Mouse (Mus musculus): ENCODE data around the gene Tex12.
A peak's percentile ranks its signal among the peaks of the same experiment; 100 is the strongest.

Tex12 gene

DNA sequence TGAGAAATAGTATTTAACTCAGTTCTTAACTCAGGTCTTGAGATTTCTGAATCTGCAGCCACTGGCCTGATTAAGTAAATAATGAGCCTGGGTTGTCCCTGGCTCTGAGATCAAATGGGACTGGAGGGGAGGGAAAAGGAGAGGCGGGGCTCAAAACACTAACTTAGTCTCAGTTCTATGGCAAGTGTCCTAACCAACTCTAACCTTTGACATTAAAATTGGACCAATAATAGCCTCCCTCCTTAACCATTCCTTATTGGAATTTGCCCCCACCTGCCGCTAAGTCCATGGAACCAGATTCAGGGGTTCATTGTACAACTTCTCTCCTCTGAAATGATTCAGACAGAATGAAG, 6.1 kb downstream of the Tex12 start, which contains the start of gene Bco2:
Gene Bco2, minus strand, starts transcription at position 88 of the 353 bp plus-strand sequence.
- DNase-seq (ENCODE audit: low spot score), result peak; percentile 18

DNA sequence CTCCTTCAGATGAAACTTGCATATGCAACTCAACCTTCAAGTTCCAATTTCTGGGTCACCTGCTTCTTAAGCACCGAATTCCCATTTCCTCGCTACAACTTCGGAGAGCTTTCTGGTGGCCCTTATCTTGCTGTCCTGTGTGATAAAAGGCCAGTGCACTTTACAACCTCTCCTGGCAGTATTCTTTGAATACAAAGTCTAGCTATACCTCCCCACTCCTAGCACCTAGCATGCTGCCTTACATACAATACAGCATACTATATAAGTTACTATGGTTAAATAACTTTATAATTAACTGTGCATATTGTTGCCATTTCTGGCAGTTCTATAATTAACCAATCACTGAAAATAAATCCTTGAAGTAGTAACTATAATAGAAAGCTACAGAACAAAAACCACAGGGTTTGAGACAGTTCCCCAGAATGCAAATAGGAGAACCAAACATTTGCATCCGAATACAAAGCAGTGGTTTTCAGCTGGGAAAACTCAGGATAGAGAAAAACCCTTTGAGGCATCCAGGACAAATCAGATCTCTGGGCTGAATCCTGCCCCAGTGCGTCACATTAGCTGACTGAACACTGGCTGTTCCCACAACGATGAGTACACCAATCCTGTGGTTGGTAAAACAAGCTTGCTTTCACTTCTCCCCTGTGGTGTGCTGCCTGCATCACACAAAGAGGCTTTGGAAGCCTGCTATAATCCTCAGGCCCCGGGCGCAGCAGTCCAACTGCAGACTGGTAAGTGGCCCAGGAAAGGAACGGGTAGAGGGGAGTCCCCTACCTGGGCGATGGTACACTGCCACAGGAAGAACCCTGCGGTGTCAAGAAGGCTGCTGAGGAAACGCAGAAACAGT, 6.7 kb downstream of the Tex12 start, which contains the start of gene Il18:
Gene Il18, plus strand, starts transcription at position 587 of the 853 bp plus-strand sequence.
- peak; percentile 23 for DNase-seq (ENCODE audit: low spot score)

DNA sequence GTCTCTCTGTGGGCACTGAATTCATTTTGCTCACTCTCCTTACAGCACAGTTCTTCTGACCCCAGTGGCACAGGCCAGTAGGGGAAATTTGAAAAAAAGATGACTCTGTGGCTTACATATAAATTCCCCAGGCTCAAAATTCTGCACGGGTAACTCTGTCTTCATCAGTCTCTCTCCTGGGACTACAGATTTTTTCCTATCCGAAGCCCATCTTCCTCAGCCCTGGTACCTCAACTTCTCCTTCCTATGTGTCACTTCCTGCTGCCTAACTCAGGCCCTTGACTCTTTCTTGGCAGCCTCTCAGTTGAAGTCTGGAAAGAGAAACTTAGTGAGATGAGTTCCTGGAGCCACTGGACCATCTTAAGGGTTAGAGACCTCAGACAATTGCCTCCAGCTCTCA, 7.6 kb downstream of the Tex12 start:
- no peak for DNase-seq (ENCODE audit: low spot score)

DNA sequence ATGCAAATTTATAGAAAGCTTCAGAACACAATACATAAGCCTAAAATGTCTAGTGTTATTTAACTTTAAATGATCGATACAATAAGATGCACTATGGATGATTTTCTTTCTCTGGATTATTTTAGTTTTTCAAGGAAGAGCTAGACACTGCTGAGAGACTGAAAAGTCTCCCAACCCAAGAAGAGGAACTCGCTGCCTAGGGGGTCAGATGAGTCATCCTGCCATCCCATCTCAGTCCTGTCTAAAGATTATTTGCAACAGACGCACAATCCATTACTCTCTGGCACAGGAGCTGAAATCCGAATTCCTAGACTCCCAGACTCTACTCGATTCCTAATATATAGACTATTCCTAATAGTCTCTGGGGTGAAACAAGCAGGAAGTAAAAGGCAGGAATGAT, 8.9 kb downstream of the Tex12 start:
- no peak for DNase-seq (ENCODE audit: low spot score)

DNA sequence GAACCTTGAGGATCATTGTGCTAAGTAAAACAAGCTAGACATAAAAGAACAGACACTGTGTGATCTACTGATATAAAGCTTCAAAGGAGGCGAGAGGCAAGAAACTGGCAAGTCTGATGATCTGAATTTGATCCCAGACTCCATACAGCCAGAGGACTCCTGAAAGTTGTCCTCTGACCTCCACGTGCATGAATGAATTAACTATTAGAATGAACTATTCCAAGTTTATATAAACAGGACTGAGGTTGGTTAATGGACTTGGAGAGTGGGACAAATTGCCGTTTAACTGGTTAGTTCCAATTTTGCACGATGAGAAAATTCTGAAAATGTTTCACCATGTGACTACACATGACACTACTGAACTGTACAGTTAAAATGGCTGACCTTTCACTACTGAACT, 12.2 kb downstream of the Tex12 start:
- no peak for DNase-seq (ENCODE audit: low spot score)

DNA sequence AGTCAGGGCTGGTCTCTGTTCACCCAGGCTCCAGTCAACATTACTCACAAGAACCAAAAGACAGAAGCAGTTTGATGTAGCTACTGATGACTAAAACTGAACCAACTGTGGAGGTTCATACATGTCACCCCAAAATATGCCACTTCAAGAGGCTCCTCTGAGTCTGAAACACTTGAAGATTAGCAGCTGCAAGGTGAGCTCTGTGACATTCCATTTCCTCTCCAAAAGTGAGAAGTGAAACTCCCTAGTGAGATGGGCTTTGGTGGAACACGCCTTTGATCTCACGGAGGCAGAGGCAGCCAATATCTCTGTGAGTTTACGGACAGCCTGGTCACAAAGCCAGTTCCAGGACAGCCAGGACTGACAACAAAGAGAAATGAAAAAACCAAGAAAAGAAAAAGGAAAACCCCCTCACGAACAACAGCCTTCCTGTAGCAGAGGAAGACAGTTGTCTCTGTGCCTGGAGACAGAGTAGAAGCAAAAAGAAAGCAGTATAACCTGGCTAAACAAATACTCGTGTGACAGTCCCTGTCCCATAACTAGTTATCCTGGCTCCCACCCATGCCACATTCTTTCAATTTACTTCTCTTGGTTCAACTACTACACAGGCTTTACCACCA, 13.2 kb downstream of the Tex12 start:
- DNase-seq (ENCODE audit: low spot score), result no peak

DNA sequence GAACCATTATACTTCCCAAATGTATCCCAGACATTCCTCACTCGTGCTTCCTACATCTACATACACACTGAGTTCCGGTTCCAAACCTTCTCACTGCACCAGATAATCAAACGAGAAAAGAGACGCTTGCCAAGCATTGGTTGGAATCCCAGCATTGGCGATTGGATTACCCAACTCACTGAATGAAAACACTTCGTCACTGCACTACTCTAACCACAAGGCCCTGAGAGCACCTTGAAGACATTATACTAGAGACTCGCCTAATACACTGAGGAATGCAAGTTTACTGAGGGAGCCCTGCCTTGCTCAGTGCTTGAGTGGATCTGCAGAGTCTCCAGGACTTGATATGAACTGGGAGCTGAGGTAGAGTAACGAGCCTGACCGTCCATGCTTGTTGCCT, 18.7 kb downstream of the Tex12 start:
- no peak for DNase-seq (ENCODE audit: low spot score)

DNA sequence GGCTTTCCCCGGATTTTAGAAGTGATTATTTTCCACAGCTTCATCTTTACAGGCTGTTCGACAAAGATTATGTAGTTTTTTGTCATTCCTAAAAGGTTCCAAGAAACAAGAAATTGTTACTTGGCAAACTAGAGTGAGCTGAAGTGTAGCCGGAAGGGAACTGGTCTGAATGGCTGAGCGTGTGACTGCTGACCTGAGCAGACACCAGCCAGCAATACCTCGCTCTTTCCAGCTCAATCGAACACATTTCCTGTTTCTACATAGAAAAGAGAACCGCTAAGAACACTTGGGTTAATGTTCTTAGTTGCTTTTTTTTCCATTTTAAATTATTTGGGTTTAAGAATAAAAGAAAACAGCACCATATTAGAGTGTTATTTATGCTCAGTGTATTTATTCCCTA, 21.0 kb downstream of the Tex12 start:
- DNase-seq (ENCODE audit: low spot score), result no peak

DNA sequence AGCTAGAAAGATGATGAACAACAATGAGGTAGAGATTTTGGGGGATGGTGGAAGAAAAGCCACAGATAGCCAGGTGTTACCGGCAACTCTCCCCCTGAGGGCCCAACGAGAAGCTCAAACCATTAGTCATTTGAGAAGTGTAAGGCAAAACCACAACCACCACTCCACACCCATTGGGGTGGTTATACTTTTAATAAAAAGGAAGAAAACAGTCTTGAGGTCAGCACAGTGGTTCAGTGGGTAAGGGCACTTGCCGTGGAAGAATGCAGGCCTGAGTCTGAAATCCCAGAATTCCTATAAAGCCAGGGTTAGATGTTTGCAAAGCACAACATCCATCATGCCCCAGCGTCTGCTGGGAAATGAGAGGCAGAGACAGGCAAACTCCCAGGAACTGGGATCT, 23.8 kb downstream of the Tex12 start:
- no peak for DNase-seq (ENCODE audit: low spot score)

DNA sequence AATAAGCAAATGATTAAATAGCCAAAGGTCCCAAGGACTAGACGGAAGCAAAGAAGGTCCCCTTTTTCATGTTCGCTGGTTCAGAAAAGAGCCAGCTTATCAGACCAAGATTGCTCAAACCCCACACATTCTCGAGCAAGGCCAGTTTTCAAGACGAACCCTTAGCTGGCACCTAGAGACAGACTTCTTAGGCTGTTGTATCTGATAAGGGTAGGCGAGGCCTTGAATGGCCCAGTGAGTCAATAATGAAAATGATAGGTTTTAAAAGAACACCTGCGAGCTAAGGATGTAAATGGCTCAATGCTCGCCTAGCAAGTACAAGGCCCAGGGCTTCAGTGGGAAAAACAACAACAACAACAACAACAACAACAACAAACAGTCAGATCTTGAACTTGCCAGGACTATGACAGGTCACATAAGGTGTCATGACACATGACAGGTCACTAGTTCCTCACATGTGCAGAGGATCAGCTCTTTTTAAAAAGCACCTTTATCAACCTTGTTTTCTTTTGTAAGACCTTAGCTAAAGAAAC, 24.5 kb downstream of the Tex12 start:
- no peak for DNase-seq (ENCODE audit: low spot score)

DNA sequence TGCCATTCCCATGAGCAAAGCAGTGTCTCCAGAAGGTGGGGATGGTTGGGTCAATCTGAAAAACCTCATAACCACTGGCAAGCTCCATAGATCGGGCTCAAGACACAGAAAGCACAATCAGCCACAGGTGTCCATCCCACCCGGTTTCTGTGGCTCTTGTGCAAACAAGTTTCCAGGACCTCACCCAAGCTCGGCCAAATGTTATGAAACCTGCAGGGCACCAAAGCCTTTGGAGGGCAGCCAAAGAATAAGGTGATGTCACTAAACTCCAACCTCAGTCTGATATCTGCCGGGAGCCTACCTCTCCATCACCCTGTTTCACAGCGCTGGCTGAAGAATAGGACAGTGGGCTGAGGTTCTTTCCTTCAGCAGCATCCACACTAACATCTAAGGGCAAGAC, 25.2 kb downstream of the Tex12 start:
- no peak for DNase-seq (ENCODE audit: low spot score)

DNA sequence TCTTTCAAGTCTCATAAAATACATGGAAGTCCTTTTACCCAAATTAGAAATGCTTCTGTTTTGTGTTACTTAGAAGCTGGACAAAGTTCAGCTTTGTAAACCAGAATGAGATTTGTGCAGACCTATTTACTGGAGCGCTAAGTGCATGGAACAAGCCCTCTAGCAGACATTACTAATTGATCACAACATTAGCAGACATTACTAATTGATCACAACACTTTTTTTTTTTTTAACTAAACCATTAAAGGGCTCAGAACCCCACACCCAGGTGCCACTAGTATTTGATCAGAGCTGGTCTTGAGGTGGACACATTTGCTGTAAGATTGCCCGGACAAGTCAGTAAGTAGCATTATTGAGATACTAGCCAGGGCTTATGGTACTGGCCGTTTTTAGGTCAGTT, 27.3 kb downstream of the Tex12 start:
- DNase-seq (ENCODE audit: low spot score), result peak; percentile 40

DNA sequence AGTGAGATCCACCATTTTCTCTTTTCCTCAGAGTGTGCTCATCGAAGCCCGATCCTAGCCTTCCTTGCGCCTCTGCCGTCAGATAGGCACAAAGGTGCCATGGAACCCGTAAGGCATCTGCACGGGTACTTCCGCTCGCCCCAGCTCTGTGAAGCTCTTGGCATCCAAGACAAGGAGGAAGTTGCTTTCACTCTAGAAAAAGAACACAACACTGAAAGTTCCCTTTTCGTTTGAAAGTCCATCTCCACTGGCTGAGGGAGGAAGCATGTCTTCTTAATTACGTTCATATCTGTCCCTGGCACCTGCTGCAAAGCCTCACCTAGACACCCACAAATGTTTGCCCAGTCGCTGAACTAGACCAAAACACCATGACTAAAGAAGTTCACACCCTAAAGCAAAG, 27.8 kb downstream of the Tex12 start:
- DNase-seq (ENCODE audit: low spot score), result no peak

DNA sequence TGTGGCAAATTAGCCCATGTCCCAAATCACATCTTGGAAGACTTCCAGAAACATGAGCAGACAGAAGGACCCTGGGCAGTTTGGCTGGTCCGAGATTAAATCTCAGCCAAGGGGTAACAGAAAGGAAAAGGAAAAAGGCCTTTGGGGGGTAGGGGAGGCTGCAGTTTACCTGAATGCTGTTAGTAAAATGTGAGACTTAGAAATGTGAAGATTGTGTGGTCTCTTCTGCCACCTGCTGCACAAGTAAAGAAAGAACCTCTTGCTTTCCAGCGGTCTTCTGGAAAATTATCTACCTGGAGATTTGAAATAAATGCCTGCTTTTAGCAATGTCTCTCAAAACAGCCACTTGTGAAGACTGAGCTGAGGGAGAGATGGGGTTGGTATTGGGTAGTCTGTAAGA, 30.2 kb downstream of the Tex12 start:
- DNase-seq (ENCODE audit: low spot score), result peak; percentile 70

DNA sequence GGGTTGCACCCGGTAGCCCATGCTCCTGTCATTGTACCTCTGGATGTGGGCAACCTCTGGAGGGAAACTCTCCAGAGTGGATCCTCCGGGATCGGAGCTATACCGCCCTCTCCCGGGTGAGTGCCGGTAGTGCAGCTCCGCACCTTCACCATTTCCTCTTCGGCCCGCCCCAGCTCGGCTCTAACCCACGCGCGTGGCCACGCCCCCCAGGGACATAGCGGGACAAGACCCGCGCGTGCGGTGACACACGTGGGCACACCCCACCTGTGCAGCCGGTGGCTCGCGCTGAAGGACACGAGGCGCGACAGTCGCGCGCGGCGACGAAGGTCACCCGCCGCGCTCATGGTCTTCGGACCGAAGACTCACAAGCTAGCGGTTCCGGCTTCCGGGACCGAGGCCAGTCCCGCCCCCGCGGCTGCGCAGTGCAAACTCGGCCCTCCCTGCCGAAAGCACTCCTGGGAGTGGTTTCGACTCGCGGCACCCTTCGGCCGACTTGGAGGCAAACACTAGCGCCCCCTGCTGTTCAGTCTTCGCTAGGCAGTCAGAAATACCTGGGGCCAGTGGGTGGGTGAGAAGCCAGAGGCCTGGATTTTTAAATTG, 32.7 kb downstream of the Tex12 start, which contains the start of gene Pts:
Gene Pts, minus strand, starts transcription at position 432 of the 600 bp plus-strand sequence.
- DNase-seq (ENCODE audit: low spot score), result peak; percentile 98

DNA sequence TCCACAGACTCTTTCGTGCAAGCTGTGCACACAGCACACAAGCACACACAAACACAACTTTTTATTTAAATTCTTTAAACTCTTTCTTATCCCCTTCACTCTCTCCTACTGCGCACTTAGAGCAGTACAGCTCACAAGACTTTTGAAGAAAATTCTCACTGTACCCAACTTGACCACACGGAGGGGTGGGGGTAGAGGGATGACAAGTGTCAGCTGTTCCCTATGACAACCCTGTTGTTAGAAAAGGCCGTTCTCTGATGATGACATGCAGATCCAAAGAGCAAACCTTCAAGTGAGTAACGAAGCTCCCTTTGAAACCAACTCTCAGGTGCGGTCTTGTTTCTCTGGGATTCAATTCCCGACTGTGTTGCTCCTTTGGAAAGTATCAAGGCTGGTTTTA, 33.3 kb downstream of the Tex12 start:
- no peak for DNase-seq (ENCODE audit: low spot score)

DNA sequence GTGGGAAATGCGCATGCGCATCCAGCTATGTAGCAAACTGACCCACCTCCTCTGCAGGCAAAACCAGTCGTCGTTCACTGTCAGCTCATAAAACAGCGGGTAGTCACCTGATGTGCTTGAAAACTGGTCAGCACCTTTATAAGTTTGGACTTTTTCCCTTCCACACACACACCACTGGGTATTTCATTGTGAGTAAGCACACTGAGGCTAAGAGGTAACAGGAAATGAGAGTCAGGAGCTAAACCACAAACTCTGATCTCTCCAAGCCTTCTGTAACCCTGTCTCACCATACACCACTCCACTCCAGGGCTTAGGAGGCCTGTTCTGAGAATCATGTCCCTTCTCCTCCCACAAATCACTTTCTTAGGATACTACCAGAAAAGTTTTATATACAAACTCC, 35.5 kb downstream of the Tex12 start:
- DNase-seq (ENCODE audit: low spot score), result no peak

DNA sequence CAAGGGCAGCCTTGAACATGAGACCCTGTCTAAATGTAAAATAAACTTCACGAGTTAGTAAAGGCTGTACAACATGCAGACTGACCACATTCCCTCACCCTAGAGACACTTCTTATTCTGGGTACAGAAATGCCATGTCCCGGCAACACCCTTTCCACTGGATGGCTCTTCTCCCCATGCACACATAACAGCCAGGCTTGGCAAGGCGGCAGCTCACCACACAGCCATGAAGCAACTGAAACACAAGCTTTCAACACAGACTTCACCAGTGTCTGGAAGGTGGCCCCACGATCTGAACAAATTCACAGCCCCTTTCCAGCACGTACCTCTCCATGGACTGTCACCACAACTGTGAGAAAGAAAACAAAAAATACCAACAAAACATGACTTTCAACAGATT, 36.2 kb downstream of the Tex12 start:
- DNase-seq (ENCODE audit: low spot score), result peak; percentile 65

DNA sequence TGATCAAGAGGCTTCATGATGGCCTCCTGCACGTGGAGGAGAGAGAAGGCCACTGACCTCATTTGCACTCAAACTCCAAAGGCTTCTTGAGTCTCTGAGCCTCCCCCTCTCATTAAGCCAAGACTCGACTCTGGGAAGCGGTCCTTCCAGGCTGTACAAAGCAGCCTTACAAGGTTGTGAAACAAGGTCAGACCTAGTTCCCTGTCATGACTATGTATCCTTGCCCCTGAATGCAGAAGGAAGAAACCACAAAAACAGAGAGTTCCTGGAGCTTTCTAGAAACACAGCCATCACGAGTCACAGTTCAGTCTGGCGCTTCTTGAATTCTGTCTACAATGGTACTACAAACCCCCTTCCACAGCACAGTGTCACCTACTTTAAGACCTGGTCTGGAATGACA, 38.6 kb downstream of the Tex12 start:
- DNase-seq (ENCODE audit: low spot score), result no peak

DNA sequence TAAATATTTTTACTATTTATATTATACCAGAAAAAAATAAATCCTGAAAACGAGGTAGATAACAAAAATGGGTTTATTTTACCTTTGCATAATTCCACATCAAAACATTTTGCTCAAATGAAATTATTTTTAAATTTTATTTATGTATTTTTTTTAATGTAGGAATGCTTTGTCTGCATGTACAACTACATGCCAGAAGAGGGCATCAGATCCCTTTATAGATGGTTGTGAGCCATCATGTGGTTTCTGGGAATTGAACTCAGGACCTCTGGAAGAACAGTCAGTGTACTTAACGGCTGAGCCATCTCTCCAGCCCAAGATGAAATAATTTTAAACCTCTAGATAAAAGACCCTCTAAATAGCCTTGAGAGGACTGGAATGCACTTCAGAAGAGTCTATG, 39.6 kb downstream of the Tex12 start:
- DNase-seq (ENCODE audit: low spot score), result no peak

DNA sequence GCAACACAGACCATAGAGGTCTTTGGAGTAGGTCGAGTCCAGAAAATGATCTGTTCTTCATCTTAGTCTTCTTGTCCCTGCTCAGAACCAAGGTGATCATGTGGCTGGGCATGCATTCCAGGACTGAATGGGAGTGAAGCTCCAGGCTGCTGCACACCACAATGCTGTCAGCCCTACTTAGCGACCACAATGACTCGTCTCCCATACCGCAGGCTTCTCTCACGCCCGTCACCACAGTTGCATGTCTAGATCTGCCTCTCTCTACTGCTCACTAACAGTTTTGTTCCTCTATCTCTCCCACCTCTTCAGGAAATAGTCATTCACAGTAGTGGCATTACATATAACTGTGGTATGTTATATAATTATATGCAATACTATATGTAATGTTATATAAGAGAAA, 40.4 kb downstream of the Tex12 start:
- no peak for DNase-seq (ENCODE audit: low spot score)

DNA sequence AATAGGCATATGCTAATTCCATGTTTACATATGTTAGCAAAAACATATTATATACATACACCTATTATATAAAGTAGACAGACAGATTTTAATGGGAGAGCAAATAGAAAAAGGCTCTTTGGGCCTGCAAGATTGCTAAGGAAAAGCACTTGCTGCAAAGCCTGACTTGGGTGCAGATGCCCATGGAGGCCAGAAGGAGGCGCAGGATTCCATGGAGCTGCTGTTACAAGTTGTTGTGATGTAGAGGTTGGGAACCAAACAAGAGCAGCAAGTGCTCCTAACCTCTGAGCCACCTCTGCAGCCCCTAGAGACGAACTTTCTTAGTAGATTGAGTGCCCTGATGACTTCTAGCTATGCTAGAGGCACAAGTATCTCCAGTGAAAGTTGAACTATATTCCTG, 42.3 kb downstream of the Tex12 start:
- DNase-seq (ENCODE audit: low spot score), result peak; percentile 40

DNA sequence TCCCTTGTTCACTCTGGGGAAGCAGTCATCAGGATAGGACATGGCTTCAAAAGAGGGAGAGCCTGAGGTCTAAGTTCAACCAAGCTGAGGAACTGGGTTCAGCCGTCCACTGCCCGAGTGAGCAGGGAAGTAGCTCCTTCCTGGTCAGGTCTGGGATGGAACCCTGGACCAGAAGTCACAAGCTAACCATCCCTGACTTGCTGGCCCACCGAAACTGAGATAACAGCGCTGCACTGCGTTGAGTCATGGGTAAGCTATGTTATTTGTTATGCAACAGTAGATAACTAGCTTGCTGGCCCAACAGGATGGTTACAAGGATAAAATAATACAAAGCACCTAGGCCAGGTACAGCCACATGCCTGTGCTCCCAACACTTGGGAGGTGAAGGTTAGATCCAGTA, 45.7 kb downstream of the Tex12 start:
- no peak for DNase-seq (ENCODE audit: low spot score)
